ENCODE assay signal across 8 mouse cellular contexts in the genomic region with DNA sequence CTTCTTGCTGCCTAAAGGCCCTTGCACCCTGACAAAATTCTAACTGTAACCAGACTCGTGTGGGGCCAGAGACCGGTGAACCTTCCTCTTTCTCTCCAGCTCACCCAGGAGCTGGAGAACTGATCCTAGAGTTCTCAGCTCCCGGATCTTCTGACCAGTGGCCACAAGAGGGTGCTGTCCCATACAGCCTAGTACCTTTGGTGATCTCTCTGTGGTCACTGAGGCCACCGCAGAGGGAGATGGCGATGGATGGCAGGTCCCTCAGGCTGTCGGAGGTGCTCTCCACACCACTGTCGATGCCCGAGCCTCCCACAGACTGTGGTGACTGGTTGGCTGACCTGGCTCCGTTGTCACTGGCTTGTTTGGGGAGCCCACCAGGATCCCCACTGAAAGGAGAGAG. TPM values are rescaled to one million over a fixed set of nuclear protein-coding genes. Genes with fewer than 3 reads are reported as not detected.
DNase-seq lines count a peak whose midpoint lies in the region; ATAC-seq and TF ChIP-seq lines count a peak whose summit lies in the region.

No protein-coding gene starts in this region.

- 69% methylated on average over 9 of the region's 9 CpGs for WGBS in midbrain, embryonic 11.5 days
- WGBS in midbrain, embryonic 16.5 days, result 67% methylated on average over 9 of the region's 9 CpGs
- WGBS in midbrain, postnatal 0 days, result 64% methylated on average over 9 of the region's 9 CpGs

- no peak overlapping the region for H3K9ac ChIP-seq in midbrain, embryonic 11.5 days (ENCODE audit: low read length)
- no peak overlapping the region for H3K9ac ChIP-seq in midbrain, embryonic 16.5 days (ENCODE audit: low read depth, low read length)
- H3K9ac ChIP-seq in midbrain, postnatal 0 days (replicated peaks; ENCODE audit: low read length, poor library complexity, severe bottlenecking), result no peak overlapping the region

- no peak overlapping the region for H3K27ac ChIP-seq in midbrain, embryonic 11.5 days (ENCODE audit: low read depth, low read length)
- no peak overlapping the region for H3K27ac ChIP-seq in midbrain, embryonic 16.5 days (ENCODE audit: low read length)
- H3K27ac ChIP-seq in midbrain, postnatal 0 days (ENCODE audit: low read depth, low read length), result no peak overlapping the region

- H3K4me1 ChIP-seq in midbrain, embryonic 11.5 days (ENCODE audit: control insufficient read depth, insufficient read depth, low read length), result no peaks in the 10 kb centered on the region
- no peaks in the 10 kb centered on the region for H3K4me1 ChIP-seq in midbrain, embryonic 16.5 days (ENCODE audit: control insufficient read depth, insufficient read depth, low read length)
- H3K4me1 ChIP-seq in midbrain, postnatal 0 days (ENCODE audit: insufficient read depth, low read length), result no peaks in the 10 kb centered on the region

- no peaks in the 10 kb centered on the region for H3K9me3 ChIP-seq in midbrain, embryonic 11.5 days (ENCODE audit: control insufficient read depth, low read length)
- H3K9me3 ChIP-seq in midbrain, embryonic 16.5 days (replicated peaks; ENCODE audit: control insufficient read depth, low read length, poor library complexity, severe bottlenecking), result no peaks in the 10 kb centered on the region
- no peaks in the 10 kb centered on the region for H3K9me3 ChIP-seq in midbrain, postnatal 0 days (ENCODE audit: low read length)

- peak; percentile 75 for TF ChIP-seq CTCF in midbrain, postnatal 0 days (IDR thresholded peaks at IDR 0.05)

- H3K36me3 ChIP-seq in midbrain, embryonic 11.5 days (ENCODE audit: control insufficient read depth, insufficient read depth, low read length), result peaks cover 5% of the 10 kb centered on the region
- peaks cover 29% of the 10 kb centered on the region for H3K36me3 ChIP-seq in midbrain, embryonic 16.5 days (ENCODE audit: control insufficient read depth, insufficient read depth, low read length)
- peaks cover 58% of the 10 kb centered on the region for H3K36me3 ChIP-seq in midbrain, postnatal 0 days (ENCODE audit: insufficient read depth, low read length)

- DNase-seq in cerebellum, postnatal 14 days, result peak; percentile 69 to 84
- no peak for DNase-seq in cerebellum, adult 11-12 months
- DNase-seq in midbrain, embryonic 11.5 days (ENCODE audit: low spot score, missing footprints), result no peak
- DNase-seq in cerebellum, postnatal 36 days, result peak; percentile 46 to 50
- peak; percentile 54 to 72 for DNase-seq in kidney, postnatal 25 days
- DNase-seq in midbrain, postnatal 0 days (ENCODE audit: low spot score), result peak; percentile 47
- no peak for DNase-seq in ovary, postnatal 14 days (ENCODE audit: low spot score)

- no peak overlapping the region for H3K4me3 ChIP-seq in midbrain, embryonic 11.5 days (ENCODE audit: low read depth, low read length)
- no peak overlapping the region for H3K4me3 ChIP-seq in midbrain, embryonic 16.5 days (ENCODE audit: low read depth, low read length)
- no peak overlapping the region for H3K4me3 ChIP-seq in midbrain, postnatal 0 days (ENCODE audit: low read depth, low read length)

- H3K27me3 ChIP-seq in midbrain, embryonic 11.5 days (ENCODE audit: control insufficient read depth, insufficient read depth, low read length), result no peaks in the 10 kb centered on the region
- no peaks in the 10 kb centered on the region for H3K27me3 ChIP-seq in midbrain, embryonic 16.5 days (ENCODE audit: control insufficient read depth, insufficient read depth, low read depth, low read length)
- H3K27me3 ChIP-seq in midbrain, postnatal 0 days (ENCODE audit: insufficient read depth, low read length), result no peaks in the 10 kb centered on the region

- ATAC-seq in midbrain, embryonic 11.5 days (ENCODE audit: low FRiP score), result peak; percentile 42; the same call in 1 of the 2 replicates
- ATAC-seq in midbrain, embryonic 16.5 days, result no peak
- no peak for ATAC-seq in midbrain, postnatal 0 days (ENCODE audit: low FRiP score)

- H3K4me2 ChIP-seq in midbrain, embryonic 11.5 days, result no peak overlapping the region
- no peak overlapping the region for H3K4me2 ChIP-seq in midbrain, embryonic 16.5 days (ENCODE audit: low read length)
- no peak overlapping the region for H3K4me2 ChIP-seq in midbrain, postnatal 0 days (ENCODE audit: low read depth, low read length, poor library complexity, severe bottlenecking)

RNA-seq across cellular contexts. Expression of a gene that starts 47.3 kb away (rescaled TPM):
- 10.5 and 11.4 TPM in 2 replicates for polyA plus RNA-seq in midbrain, embryonic 11.5 days (2014; fragmentation: Nextera tagmentation; extraction: Ambion mirVana)
- 21.7 and 22.4 TPM in 2 replicates for polyA plus RNA-seq in midbrain, embryonic 16.5 days (2015; fragmentation: Nextera tagmentation; extraction: Ambion mirVana)
- total RNA-seq in midbrain, postnatal 0 days (2014; rRNA removed), result 20.5 and 21.6 TPM in 2 replicates
- polyA plus RNA-seq in midbrain, postnatal 0 days (2015; fragmentation: Nextera tagmentation; extraction: Ambion mirVana), result 11.6 and 12.1 TPM in 2 replicates

Comparison
In these comparisons a context has a peak if more than half of its experiments do, and no peak if none do; other contexts are left out.
1. DNase-seq: peak in cerebellum, postnatal 14 days (2 of 2), cerebellum, postnatal 36 days (2 of 2), kidney, postnatal 25 days (2 of 2) and midbrain, postnatal 0 days (single experiment); none in cerebellum, adult 11-12 months (single experiment), midbrain, embryonic 11.5 days (single experiment) and ovary, postnatal 14 days (single experiment).